Mouse (Mus musculus) lung, adult 2 months (tissue): ENCODE data around the gene Spint2. TPM values are rescaled to one million over a fixed set of nuclear protein-coding genes. Genes with fewer than 3 reads are reported as not detected.

Experiments used
- DNase-seq: peaks from one replicate; pipeline ENCODE4 v3.0.0; 2022
- H3K4me1 ChIP-seq: fragments of 200-500 bp; 2 replicates; pipeline ENCODE4 v1.6.1; 2011; ENCODE audit warnings: low read length; ENCODE audit not compliant: control insufficient read depth, insufficient read depth
- H3K4me3 ChIP-seq: fragments of 200-500 bp; replicated peaks from 2 replicates; pipeline ENCODE3; 2011; ENCODE audit warnings: low read depth, mild to moderate bottlenecking, control low read depth, low read length; ENCODE audit errors: extremely low read depth
- CTCF ChIP-seq: fragments of 200-500 bp; IDR thresholded peaks from 2 replicates; pipeline ENCODE4 v1.5.1; 2011; ENCODE audit warnings: mild to moderate bottlenecking, low read length, control low read depth; ENCODE audit not compliant: insufficient read depth
- POLR2A ChIP-seq: fragments of 200-500 bp; IDR thresholded peaks from 2 replicates; pipeline ENCODE4 v1.6.1; 2011; ENCODE audit warnings: low read depth, mild to moderate bottlenecking, control low read depth, low read length, borderline replicate concordance; ENCODE audit errors: extremely low read depth
- WGBS: fragments of 180-500 bp; shearing (Covaris S2); methylation state at CpG from one replicate; pipeline ENCODE4 v1.1.7; 2018; 5-methylcytosine and 5-hydroxymethylcytosine counted together
- polyA plus RNA-seq: library from polyadenylated mRNA; depleted of rRNA; stranded (reverse); fragments of >200 nt; gene quantifications from 2 replicates; pipeline ENCODE4 v1.2.3, GENCODE M21; 2012; rRNA removed

The Spint2 gene
- 317 and 391 TPM in 2 replicates for polyA plus RNA-seq

GRCm38 (mm10) chr7:29281201-29282073 lies at the start of gene Spint2:
Spint2 (minus strand) TSS chr7:29281912.
- TF ChIP-seq CTCF (no peak), POLR2A (peak; percentile 88; the same call in 1 of the 2 replicates)
- DNase-seq: peak; percentile 90
- Histone ChIP-seq H3K4me1 (peaks cover 3% of the 10 kb centered on the region; the same call in 1 of the 2 replicates), H3K4me3 (peak within 1 kb of the TSS; percentile 88)
- under 1% methylated on average over 80 of the region's 80 CpGs for WGBS

DNA sequence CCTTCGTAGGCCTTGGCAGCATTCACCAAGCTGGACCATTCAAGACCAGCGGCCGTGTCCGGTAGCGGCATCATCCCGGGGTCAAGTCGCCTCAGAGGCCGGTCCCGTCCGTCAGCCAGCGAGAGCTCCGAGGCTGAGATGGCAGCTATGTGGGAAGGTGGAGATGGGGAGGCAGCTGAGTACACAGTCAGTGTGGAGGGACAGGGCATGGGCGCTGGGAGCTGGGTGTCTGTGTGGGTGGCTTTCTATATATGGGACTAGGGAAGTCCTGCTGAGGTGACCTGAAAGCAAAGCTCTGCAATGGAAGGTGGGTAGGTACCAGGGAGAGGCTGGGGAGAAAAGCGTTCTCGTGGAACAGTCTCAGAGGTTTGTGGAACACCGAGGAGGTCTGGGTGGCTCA lies 47.3 kb upstream of the Spint2 start:
- no peak for DNase-seq
- Histone ChIP-seq H3K4me1 (no peaks in the 10 kb centered on the region), H3K4me3 (no peak overlapping the region)
- TF ChIP-seq CTCF (no peak), POLR2A (no peak)
- 92% methylated on average over 16 of the region's 16 CpGs for WGBS

- no peak for DNase-seq
- Histone ChIP-seq H3K4me3 (no peak overlapping the region), H3K4me1 (no peaks in the 10 kb centered on the region)
- 81% methylated on average over 6 of the region's 6 CpGs for WGBS
- no peak for TF ChIP-seq POLR2A
- no peak for TF ChIP-seq CTCF
Measured at GRCm38 (mm10) chr7:29327087-29327486, 45.4 kb upstream of the Spint2 start.

DNA sequence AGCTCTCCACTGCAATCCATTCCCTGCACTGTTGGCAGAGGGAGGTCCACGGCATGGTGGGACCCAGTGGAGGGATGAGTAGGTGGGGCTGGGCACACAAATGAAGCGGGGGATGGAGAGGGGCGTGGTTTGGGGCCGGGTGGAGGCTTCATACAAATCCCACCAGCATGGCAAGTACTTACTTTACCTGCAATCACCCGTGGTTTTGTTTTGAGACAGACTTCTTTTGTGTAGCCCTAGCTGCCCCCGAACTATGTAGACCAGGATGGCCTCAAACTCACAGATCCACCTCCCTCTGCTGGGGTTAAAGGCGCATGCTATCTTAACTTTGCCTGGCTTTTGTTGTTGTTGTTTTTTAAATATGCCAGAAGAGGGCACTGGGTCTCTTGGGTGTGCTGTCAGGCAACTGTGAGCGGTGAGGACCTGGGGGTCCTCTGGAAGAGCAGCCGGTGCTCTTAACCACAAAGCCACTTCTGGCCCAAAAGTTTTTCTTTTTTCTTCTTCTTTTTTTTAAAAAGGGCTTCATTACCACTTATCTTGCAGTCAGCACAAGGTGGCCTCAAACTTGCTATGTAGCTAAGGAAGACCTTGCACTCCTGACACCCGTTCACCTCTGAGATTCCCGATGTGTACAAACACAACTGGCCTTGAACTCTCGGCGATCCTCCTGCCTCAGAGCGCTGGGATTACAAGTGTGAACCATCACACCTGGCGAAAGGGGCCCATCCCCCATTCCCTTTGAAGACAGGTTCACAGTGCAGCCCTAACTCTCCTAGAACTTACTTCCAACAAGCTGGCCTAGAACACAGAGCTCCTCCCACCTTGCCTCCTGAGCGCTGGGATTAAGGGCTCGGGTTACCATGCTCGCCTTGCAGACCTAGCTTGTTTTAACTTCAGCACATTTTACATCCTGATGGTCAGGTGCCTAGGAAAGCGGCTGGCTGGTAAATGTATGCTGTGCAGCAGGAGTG lies 37.9 kb upstream of the Spint2 start:
- Histone ChIP-seq H3K4me1 (peaks cover 2% of the 10 kb centered on the region; the same call in 1 of the 2 replicates), H3K4me3 (no peak overlapping the region)
- TF ChIP-seq CTCF (no peak), POLR2A (no peak)
- no peak for DNase-seq
- WGBS: 33% methylated on average over 19 of the region's 19 CpGs

- H3K4me3 ChIP-seq: no peak overlapping the region
- peaks cover 2% of the 10 kb centered on the region; the same call in 1 of the 2 replicates for H3K4me1 ChIP-seq
- no peak for DNase-seq
- 10% methylated on average over 18 of the region's 18 CpGs for WGBS
- TF ChIP-seq CTCF (no peak), POLR2A (no peak)
Measured at GRCm38 (mm10) chr7:29318115-29318911, 36.6 kb upstream of the Spint2 start.

- H3K4me1 ChIP-seq: peaks cover 2% of the 10 kb centered on the region; the same call in 1 of the 2 replicates
Measured at GRCm38 (mm10) chr7:29317558-29317957, 35.8 kb upstream of the Spint2 start.

GRCm38 (mm10) chr7:29316976-29317375 lies 35.3 kb upstream of the Spint2 start:
- 9% methylated on average over 10 of the region's 10 CpGs for WGBS
- no peak for TF ChIP-seq CTCF
- TF ChIP-seq POLR2A: no peak
- peaks cover 2% of the 10 kb centered on the region; the same call in 1 of the 2 replicates for H3K4me1 ChIP-seq
- DNase-seq: no peak
- H3K4me3 ChIP-seq: no peak overlapping the region

More at GRCm38 (mm10) chr7:29317558-29317957, 35.8 kb upstream of the Spint2 start:
- DNase-seq: no peak
- H3K4me3 ChIP-seq: no peak overlapping the region
- 0% methylated on average over 2 of the region's 2 CpGs for WGBS
- no peak for TF ChIP-seq POLR2A
- no peak for TF ChIP-seq CTCF

- Histone ChIP-seq H3K4me1 (peaks cover 2% of the 10 kb centered on the region; the same call in 1 of the 2 replicates), H3K4me3 (no peak overlapping the region)
- DNase-seq: no peak
- 58% methylated on average over 17 of the region's 17 CpGs for WGBS
- TF ChIP-seq CTCF: no peak
- TF ChIP-seq POLR2A: no peak
Measured at GRCm38 (mm10) chr7:29316137-29316734, 34.5 kb upstream of the Spint2 start.
